Mouse (Mus musculus) limb, embryonic 14.5 days (tissue): ENCODE data around the gene Pnpo. TPM values are rescaled to one million over a fixed set of nuclear protein-coding genes. Genes with fewer than 3 reads are reported as not detected.

Experiments
- ATAC-seq: fragments of 200-750 bp; cut with Nextera tagmentation; 2 replicates; pipeline ENCODE4 v1.8.0; 2017; ENCODE audit warnings: low read depth, moderate number of reproducible peaks, moderate TSS enrichment; ENCODE audit not compliant: low FRiP score
- DNase-seq: peaks from one replicate; pipeline ENCODE4 v3.0.0-alpha.2; 2015; ENCODE audit warnings: low spot score
- H3K27ac ChIP-seq: fragments of 300-500 bp; sonication (generic); replicated peaks from 2 replicates; pipeline ENCODE4 v1.5.1; 2014; ENCODE audit warnings: low read depth, mild to moderate bottlenecking, low read length, moderate library complexity, mixed read lengths
- H3K27me3 ChIP-seq: fragments of 300-500 bp; sonication (generic); 2 replicates; pipeline ENCODE4 v1.6.1; 2014; ENCODE audit warnings: low read length, mixed read lengths; ENCODE audit not compliant: control insufficient read depth, insufficient read depth
- H3K36me3 ChIP-seq: fragments of 300-500 bp; sonication (generic); 2 replicates; pipeline ENCODE4 v1.6.1; 2014; ENCODE audit warnings: mild to moderate bottlenecking, low read length, moderate library complexity, mixed read lengths; ENCODE audit not compliant: control insufficient read depth, insufficient read depth
- H3K4me1 ChIP-seq: fragments of 300-500 bp; sonication (generic); 2 replicates; pipeline ENCODE4 v1.6.1; 2014; ENCODE audit warnings: antibody characterized with exemption, low read length, mixed read lengths; ENCODE audit not compliant: control insufficient read depth, insufficient read depth
- H3K4me2 ChIP-seq: fragments of 300-500 bp; sonication (generic); replicated peaks from 2 replicates; pipeline ENCODE4 v1.6.1; 2014; ENCODE audit warnings: low read depth, mild to moderate bottlenecking, low read length, moderate library complexity; ENCODE audit not compliant: severe bottlenecking
- H3K4me3 ChIP-seq: fragments of 300-500 bp; sonication (generic); replicated peaks from 2 replicates; pipeline ENCODE4 v1.5.1; 2014; ENCODE audit warnings: low read length
- H3K9ac ChIP-seq: fragments of 300-500 bp; sonication (generic); 2 replicates; pipeline ENCODE4 v1.6.1; 2014; ENCODE audit warnings: mild to moderate bottlenecking, low read depth, low read length, moderate library complexity; ENCODE audit not compliant: severe bottlenecking
- H3K9me3 ChIP-seq: fragments of 300-500 bp; sonication (generic); 2 replicates; pipeline ENCODE4 v1.6.1; 2016; ENCODE audit warnings: low read length; ENCODE audit not compliant: control insufficient read depth
- POLR2A ChIP-seq: fragments of 200-500 bp; IDR thresholded peaks from 2 replicates; pipeline ENCODE4 v1.8.0; 2012; ENCODE audit warnings: inconsistent platforms, mild to moderate bottlenecking, moderate library complexity, borderline replicate concordance; ENCODE audit not compliant: insufficient read depth, insufficient read length; ENCODE audit errors: extremely low read depth
- WGBS: fragments of 180-500 bp; shearing (Covaris S2); extraction: QIAGEN DNeasy Blood & Tissue Kit; methylation state at CpG from one replicate; pipeline ENCODE4 v1.1.7; 2014; 5-methylcytosine and 5-hydroxymethylcytosine counted together
- polyA plus RNA-seq, 2 experiments: library from polyadenylated mRNA; depleted of rRNA in 1 of 2; stranded (reverse) in 1 of 2; unstranded in 1 of 2; fragments of >200 nt; fragmentation: Nextera tagmentation in 1 of 2; extraction: Ambion mirVana in 1 of 2; gene quantifications; 2 replicates each; pipeline versions ENCODE4 v1.2.1 to v1.2.3; 2012 to 2014

The Pnpo gene
- polyA plus RNA-seq, 2 experiments = 13.9 to 24.2 TPM

DNA sequence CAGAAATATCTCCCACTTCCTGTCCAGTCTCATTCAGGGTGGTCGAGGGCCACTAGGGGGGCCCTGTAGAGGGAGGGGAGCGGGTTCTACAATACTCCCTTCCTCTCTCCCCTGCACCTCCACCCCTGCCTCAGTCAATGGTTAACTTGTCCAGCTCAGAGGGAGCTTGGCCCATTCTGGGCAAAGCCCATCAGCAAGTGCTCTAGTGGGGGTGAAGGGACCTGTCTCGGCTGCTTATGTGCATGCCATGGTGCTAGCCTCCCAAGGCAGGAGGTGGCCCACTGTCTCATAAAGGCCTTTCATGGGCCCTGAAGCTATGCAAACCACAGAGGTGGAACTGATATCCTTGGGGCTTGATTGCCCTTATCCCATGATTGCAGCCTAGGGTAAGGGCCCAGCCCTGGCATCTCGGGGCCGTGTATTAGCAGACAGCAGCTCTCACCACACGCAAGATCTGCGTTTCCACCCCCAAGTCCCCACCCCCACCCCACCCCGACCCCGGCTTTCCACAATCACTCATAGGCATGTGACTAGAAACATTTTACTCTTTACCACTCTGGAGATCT lies 13.9 kb downstream of the Pnpo start:
- 60% methylated on average over 9 of the region's 9 CpGs for WGBS
- no peak overlapping the region for H3K27ac ChIP-seq
- H3K9ac ChIP-seq = no peak overlapping the region
- ATAC-seq (no peak), DNase-seq (no peak)
- no peaks in the 10 kb centered on the region for H3K9me3 ChIP-seq
- no peaks in the 10 kb centered on the region for H3K36me3 ChIP-seq
- no peak overlapping the region for H3K4me3 ChIP-seq
- H3K27me3 ChIP-seq = peaks cover 20% of the 10 kb centered on the region
- TF ChIP-seq POLR2A = no peak
- peaks cover 4% of the 10 kb centered on the region; the same call in 1 of the 2 replicates for H3K4me1 ChIP-seq
- no peak overlapping the region for H3K4me2 ChIP-seq

DNA sequence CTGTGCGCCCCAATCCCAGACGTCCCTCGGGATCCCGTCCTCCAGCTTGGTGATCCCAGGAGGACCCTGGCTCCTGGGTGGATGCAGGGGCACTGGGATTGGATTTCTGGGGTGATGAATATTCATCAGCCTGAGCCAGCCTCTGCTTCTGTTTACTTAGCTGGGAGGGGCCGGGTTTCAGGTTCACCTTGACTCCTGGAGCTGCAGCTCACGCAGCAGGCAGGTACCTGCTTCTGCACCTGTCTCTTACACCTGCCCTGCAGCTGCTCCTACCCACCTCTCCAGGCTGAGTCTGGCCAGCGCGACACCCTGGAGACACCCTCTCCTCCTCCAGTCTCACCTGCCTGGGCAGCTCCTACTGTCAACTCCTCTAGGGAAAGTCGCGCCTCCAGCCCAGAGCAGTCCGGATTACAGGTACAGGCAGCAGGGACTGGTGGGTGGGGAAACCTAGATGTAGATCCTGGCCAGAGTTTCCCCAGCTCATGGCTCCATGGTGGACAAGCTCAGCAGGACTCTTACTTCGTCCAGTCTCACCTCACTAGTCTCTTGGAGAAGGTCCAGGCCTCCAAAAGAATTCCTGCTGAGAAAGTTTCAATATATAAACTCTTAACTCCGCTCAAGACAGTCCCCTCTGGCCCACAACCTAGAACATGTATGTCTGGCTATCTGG lies 14.6 kb downstream of the Pnpo start:
- Histone ChIP-seq H3K27me3 (peaks cover 20% of the 10 kb centered on the region), H3K9me3 (no peaks in the 10 kb centered on the region), H3K4me3 (no peak overlapping the region), H3K36me3 (no peaks in the 10 kb centered on the region), H3K27ac (no peak overlapping the region), H3K4me2 (no peak overlapping the region), H3K9ac (no peak overlapping the region), H3K4me1 (peaks cover 4% of the 10 kb centered on the region; the same call in 1 of the 2 replicates)
- no peak for TF ChIP-seq POLR2A
- ATAC-seq (no peak), DNase-seq (no peak)
- 7% methylated on average over 13 of the region's 13 CpGs for WGBS

GRCm38 (mm10) chr11:96928691-96929090 lies 15.1 kb downstream of the Pnpo start:
- no peak overlapping the region for H3K4me2 ChIP-seq
- no peak overlapping the region for H3K9ac ChIP-seq
- H3K27me3 ChIP-seq = peaks cover 20% of the 10 kb centered on the region
- H3K4me3 ChIP-seq = no peak overlapping the region
- no peak overlapping the region for H3K27ac ChIP-seq
- no peak for TF ChIP-seq POLR2A
- peaks cover 4% of the 10 kb centered on the region; the same call in 1 of the 2 replicates for H3K4me1 ChIP-seq
- 3% methylated on average over 5 of the region's 5 CpGs for WGBS
- no peaks in the 10 kb centered on the region for H3K9me3 ChIP-seq
- no peak for DNase-seq
- ATAC-seq = no peak
- H3K36me3 ChIP-seq = no peaks in the 10 kb centered on the region

DNA sequence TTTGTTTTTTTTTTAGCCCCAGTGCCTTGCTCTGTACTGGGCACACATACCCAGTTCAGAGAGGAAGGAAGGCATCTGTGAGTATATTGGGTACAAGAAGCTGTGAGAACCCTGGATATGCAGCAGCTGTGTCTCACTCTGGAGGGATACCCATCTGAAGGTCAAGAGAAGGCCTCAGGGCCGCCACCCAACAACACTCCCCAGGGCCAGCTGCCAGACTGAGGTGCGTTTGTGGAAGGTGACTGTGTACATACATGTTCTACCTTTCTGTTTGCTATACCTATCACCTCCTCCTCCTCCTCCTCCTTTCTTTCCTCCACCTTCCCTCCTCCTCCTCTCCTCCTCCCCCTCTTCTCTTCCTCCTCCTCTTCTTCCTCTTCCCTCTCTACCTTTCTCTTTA lies 15.7 kb downstream of the Pnpo start, which contains the start of gene Prr15l:
Gene Prr15l (plus strand): TSS at position 17 of the 400 bp plus-strand sequence.
- no peak within 1 kb of the TSS for H3K9ac ChIP-seq
- H3K27me3 ChIP-seq = peaks cover 20% of the 10 kb centered on the region
- no peak within 1 kb of the TSS for H3K27ac ChIP-seq
- H3K4me1 ChIP-seq = peaks cover 4% of the 10 kb centered on the region; the same call in 1 of the 2 replicates
- no peak for ATAC-seq
- H3K36me3 ChIP-seq = no peaks in the 10 kb centered on the region
- TF ChIP-seq POLR2A = no peak
- no peaks in the 10 kb centered on the region for H3K9me3 ChIP-seq
- DNase-seq = no peak
- 49% methylated on average over 2 of the region's 2 CpGs for WGBS
- no peak within 1 kb of the TSS for H3K4me3 ChIP-seq
- no peak within 1 kb of the TSS for H3K4me2 ChIP-seq

DNA sequence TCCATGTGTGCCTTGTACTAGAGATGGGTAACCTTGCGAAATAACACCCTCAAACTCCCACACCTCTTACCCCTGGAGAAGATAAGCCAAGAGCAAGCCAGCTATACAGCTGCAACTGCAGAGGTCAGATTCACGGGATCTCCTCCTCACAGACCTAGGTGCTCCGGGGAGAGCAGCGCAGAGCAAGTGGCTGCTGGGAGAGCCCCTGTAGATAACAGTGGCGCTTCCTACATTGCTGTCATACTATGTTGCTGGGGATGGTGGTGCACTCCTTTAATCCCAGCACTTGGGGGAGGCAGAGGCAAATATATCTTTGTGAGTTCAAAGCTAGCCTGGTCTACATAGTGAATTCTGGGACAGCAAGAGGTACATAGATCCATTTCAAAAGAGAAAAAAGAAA lies 17.2 kb downstream of the Pnpo start:
- peaks cover 20% of the 10 kb centered on the region for H3K27me3 ChIP-seq
- H3K9ac ChIP-seq = no peak overlapping the region
- H3K4me3 ChIP-seq = no peak overlapping the region
- no peak overlapping the region for H3K27ac ChIP-seq
- peaks cover under 1% of the 10 kb centered on the region; the same call in 1 of the 2 replicates for H3K4me1 ChIP-seq
- DNase-seq (no peak), ATAC-seq (no peak)
- H3K36me3 ChIP-seq = no peaks in the 10 kb centered on the region
- 77% methylated on average over 5 of the region's 5 CpGs for WGBS
- TF ChIP-seq POLR2A = no peak
- no peaks in the 10 kb centered on the region for H3K9me3 ChIP-seq
- no peak overlapping the region for H3K4me2 ChIP-seq
